ENCODE assay signal across 12 mouse cellular contexts in genomic region chr17:13677225-13678148, GRCm38 (mm10).
DNase-seq lines count a peak whose midpoint lies in the region; ATAC-seq and TF ChIP-seq lines count a peak whose summit lies in the region.
"Had no signal": no experiment of that assay in that cellular context is flagged by ENCODE, and none has a peak within 500 bp of the region (broad histone marks: within the 10 kb centered on the region; RNA-seq: fewer than 3 reads in every experiment).

No protein-coding gene starts in this region.

- no peaks in the 10 kb centered on the region for H3K9me3 ChIP-seq in heart, embryonic 15.5 days (replicated peaks)
- H3K9me3 ChIP-seq in forebrain, embryonic 14.5 days (replicated peaks; ENCODE audit: control insufficient read depth, low read length), result no peaks in the 10 kb centered on the region
- H3K9me3 ChIP-seq in midbrain, embryonic 13.5 days, result no peaks in the 10 kb centered on the region
- H3K9me3 ChIP-seq: liver, embryonic 15.5 days had no signal

- no peak overlapping the region for H3K9ac ChIP-seq in heart, embryonic 15.5 days
- peak overlapping the region; percentile 47 for H3K9ac ChIP-seq in forebrain, embryonic 14.5 days (ENCODE audit: low read length)
- peak overlapping the region; percentile 49 for H3K9ac ChIP-seq in midbrain, embryonic 13.5 days (replicated peaks)
- H3K9ac ChIP-seq: liver, embryonic 15.5 days had no signal

- no peak for TF ChIP-seq POLR2A in cortical plate, adult 2 months (IDR thresholded peaks at IDR 0.05; ENCODE audit: extremely low read depth, insufficient read depth, low read length)

- no peaks in the 10 kb centered on the region for H3K36me3 ChIP-seq in heart, embryonic 15.5 days
- H3K36me3 ChIP-seq in forebrain, embryonic 14.5 days (ENCODE audit: control insufficient read depth, insufficient read depth, low read length), result no peaks in the 10 kb centered on the region
- H3K36me3 ChIP-seq in midbrain, embryonic 13.5 days, result no peaks in the 10 kb centered on the region
- H3K36me3 ChIP-seq: liver, embryonic 15.5 days had no signal

- peaks cover 33% of the 10 kb centered on the region for H3K4me1 ChIP-seq in heart, embryonic 15.5 days (replicated peaks)
- peaks cover 7% of the 10 kb centered on the region; the same call in 1 of the 2 replicates for H3K4me1 ChIP-seq in cortical plate, adult 2 months (ENCODE audit: control insufficient read depth, insufficient read depth, low read length)
- H3K4me1 ChIP-seq in forebrain, embryonic 14.5 days (ENCODE audit: control insufficient read depth, insufficient read depth, low read length), result peaks cover 29% of the 10 kb centered on the region
- H3K4me1 ChIP-seq in midbrain, embryonic 13.5 days (replicated peaks), result peaks cover 42% of the 10 kb centered on the region

- H3K27me3 ChIP-seq in heart, embryonic 15.5 days, result no peaks in the 10 kb centered on the region
- no peaks in the 10 kb centered on the region for H3K27me3 ChIP-seq in forebrain, embryonic 14.5 days (replicated peaks; ENCODE audit: control insufficient read depth, insufficient read depth, low read length)
- H3K27me3 ChIP-seq in midbrain, embryonic 13.5 days, result no peaks in the 10 kb centered on the region
- H3K27me3 ChIP-seq: liver, embryonic 15.5 days had no signal

- no peak overlapping the region for H3K4me3 ChIP-seq in heart, embryonic 15.5 days
- H3K4me3 ChIP-seq in cortical plate, adult 2 months (ENCODE audit: insufficient read depth, low read length), result no peak overlapping the region
- no peak overlapping the region for H3K4me3 ChIP-seq in forebrain, embryonic 14.5 days (ENCODE audit: low read depth, low read length)
- H3K4me3 ChIP-seq in midbrain, embryonic 13.5 days (replicated peaks), result no peak overlapping the region
- H3K4me3 ChIP-seq: erythroblast, embryonic 14.5 days; liver, embryonic 15.5 days had no signal

- peak overlapping the region; percentile 80 for H3K27ac ChIP-seq in heart, embryonic 15.5 days
- H3K27ac ChIP-seq in cortical plate, adult 2 months (ENCODE audit: insufficient read depth, low read length), result peak overlapping the region; percentile 70
- H3K27ac ChIP-seq in forebrain, embryonic 14.5 days (ENCODE audit: low read depth, low read length), result peak overlapping the region; percentile 82
- peak overlapping the region; percentile 70 for H3K27ac ChIP-seq in midbrain, embryonic 13.5 days
- H3K27ac ChIP-seq: liver, embryonic 15.5 days had no signal

- WGBS in heart, embryonic 15.5 days, result 26% methylated on average over 9 of the region's 9 CpGs
- WGBS in forebrain, embryonic 14.5 days, result 26% methylated on average over 9 of the region's 9 CpGs
- 27% methylated on average over 9 of the region's 9 CpGs for WGBS in midbrain, embryonic 13.5 days

- no peak for TF ChIP-seq CTCF in cortical plate, adult 2 months (IDR thresholded peaks at IDR 0.05; ENCODE audit: extremely low read depth, insufficient read depth, low read length)

- no peak for ATAC-seq in heart, embryonic 15.5 days (replicated peaks; ENCODE audit: insufficient number of reproducible peaks, insufficient read depth, low FRiP score, low read depth)
- 0 out of 2 replicates have a peak, but pooled peaks have one; percentile 8 for ATAC-seq in forebrain, embryonic 14.5 days
- ATAC-seq in midbrain, embryonic 13.5 days, result no peak

- peak overlapping the region; percentile 14 for H3K4me2 ChIP-seq in heart, embryonic 15.5 days
- H3K4me2 ChIP-seq in forebrain, embryonic 14.5 days (ENCODE audit: low read length), result peak overlapping the region; percentile 30
- peak overlapping the region; percentile 19; the same call in 1 of the 2 replicates for H3K4me2 ChIP-seq in midbrain, embryonic 13.5 days (replicated peaks)
- H3K4me2 ChIP-seq: liver, embryonic 15.5 days had no signal

- no peak for DNase-seq in heart, adult 9 months (ENCODE audit: low spot score in 2 of 2)
- DNase-seq in forebrain, embryonic 14.5 days (ENCODE audit: low spot score), result peak; percentile 64
- no peak for DNase-seq in Muller cell, postnatal 12 days (ENCODE audit: inconsistent ontology term)
- DNase-seq in spleen, postnatal 14 days (ENCODE audit: low spot score in 2 of 2), result no peak
- no peak for DNase-seq in ovary, postnatal 10 days (ENCODE audit: low spot score)
- DNase-seq: cerebellum, adult 2 months; thymus, postnatal 36 days had no signal
